Mouse (Mus musculus): ENCODE data around the gene Gga3. TPM values are rescaled to one million over a fixed set of nuclear protein-coding genes. Genes with fewer than 3 reads are reported as not detected.
A peak's percentile ranks its signal among the peaks of the same experiment; 100 is the strongest.
"Not testable (repeated sequence)": the region's sequence is repeated elsewhere in the genome, so short reads cannot be mapped to it uniquely, and the experiment has no call there.

The Gga3 gene
- 102 and 106 TPM in 2 replicates for polyA plus RNA-seq (2012; rRNA removed)

DNA sequence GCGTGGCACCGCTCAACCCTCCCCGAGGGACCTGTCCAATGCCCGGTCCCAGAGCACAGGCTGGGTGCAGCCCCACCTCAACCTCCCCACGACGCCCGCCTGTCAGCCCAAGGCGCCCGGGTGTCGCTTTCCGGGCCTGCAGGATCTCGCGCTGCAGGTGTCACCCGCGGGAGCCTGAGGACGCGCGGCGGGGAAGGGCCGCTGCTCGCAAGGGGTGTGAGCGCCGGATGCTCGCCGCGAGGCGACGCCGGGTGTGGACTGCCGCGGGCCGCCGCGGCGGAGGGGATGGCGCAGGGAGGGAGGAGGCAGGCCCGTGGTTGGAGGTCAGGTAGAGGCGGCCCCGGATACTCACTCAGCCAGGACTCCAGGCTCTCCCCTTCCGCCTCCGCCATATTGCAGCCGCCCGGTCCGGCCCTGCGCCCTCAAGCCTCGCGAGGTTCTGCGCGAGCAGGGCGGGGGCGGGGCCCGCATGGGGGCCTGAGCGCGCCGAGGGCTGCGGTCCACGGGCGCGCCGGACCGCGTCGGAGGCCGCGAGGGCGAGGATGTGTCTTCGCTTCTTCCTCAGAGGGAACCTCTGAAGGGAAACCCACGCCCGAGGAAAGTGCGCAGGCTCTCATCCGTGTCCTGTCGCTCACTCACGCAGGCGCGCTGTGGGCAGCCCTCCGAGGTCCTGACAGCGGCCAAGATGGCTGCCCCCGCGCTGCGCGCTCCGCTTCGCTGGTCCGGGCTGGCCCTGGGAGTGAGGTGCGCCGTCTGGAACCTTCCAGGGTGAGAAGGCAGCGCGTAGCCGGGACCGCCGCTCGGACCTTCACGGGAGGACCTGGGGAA lies at the start of gene Gga3, which contains the start of gene Mrps7:
TSS of gene Gga3 (minus strand) at position 576 of the 828 bp plus-strand sequence.
TSS of gene Mrps7 (plus strand) at position 450 of the 828 bp plus-strand sequence.
- H3K36me3 ChIP-seq (ENCODE audit: control insufficient read depth, insufficient read depth, low read length): peaks cover 17% of the 10 kb centered on the region

DNA sequence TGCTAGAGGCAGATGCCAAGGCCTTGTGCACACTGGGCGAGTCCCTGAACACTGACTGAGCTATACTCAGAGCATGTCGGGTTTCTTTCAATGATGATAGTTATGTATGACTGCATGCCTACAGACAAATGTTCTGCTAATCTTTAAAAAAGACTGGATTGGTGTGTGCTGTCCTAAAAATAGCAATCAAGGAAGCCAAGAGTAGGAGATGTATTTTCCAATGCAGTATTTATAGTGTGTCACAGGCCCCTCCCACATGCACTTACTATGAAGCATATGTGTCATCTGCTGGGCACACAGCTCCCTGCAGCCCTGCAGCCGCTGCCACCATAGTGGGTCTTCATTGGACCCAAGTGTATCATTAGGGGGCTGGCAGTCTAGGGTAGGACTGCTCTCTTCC lies 49.3 kb upstream of the Gga3 start:
- Histone ChIP-seq H3K27ac (ENCODE audit: control insufficient read depth, insufficient read depth, low read length) (no peak overlapping the region), H3K4me1 (replicated peaks; ENCODE audit: control insufficient read depth, insufficient read depth, low read length) (no peaks in the 10 kb centered on the region), H3K36me3 (ENCODE audit: control insufficient read depth, insufficient read depth, low read length) (peaks cover 26% of the 10 kb centered on the region), H3K4me3 (ENCODE audit: control insufficient read depth, insufficient read depth, low read length) (no peak overlapping the region), H3K27me3 (ENCODE audit: control insufficient read depth, insufficient read depth, low read length) (no peaks in the 10 kb centered on the region)
- TF ChIP-seq CTCF (IDR thresholded peaks at IDR 0.05; ENCODE audit: borderline replicate concordance, control insufficient read depth, extremely low read depth, insufficient read depth, low read length, poor library complexity): no peak
- TF ChIP-seq POLR2A (IDR thresholded peaks at IDR 0.05; ENCODE audit: control insufficient read depth, extremely low read depth, insufficient read depth, low read length, poor library complexity): no peak
- no peak for DNase-seq
- WGBS: 93% methylated on average over 3 of the region's 3 CpGs

More for the DNA sequence above, at the start of gene Gga3, which contains the start of gene Mrps7:
- no peaks in the 10 kb centered on the region for H3K27me3 ChIP-seq (ENCODE audit: control insufficient read depth, insufficient read depth, low read length)
- WGBS: under 1% methylated on average over 92 of the region's 93 CpGs
- H3K4me3 ChIP-seq (ENCODE audit: control insufficient read depth, insufficient read depth, low read length): peak within 1 kb of the TSS; percentile 62
- TF ChIP-seq CTCF (IDR thresholded peaks at IDR 0.05; ENCODE audit: borderline replicate concordance, control insufficient read depth, extremely low read depth, insufficient read depth, low read length, poor library complexity): peak; percentile 4; the same call in 1 of the 2 replicates
- TF ChIP-seq POLR2A (IDR thresholded peaks at IDR 0.05; ENCODE audit: control insufficient read depth, extremely low read depth, insufficient read depth, low read length, poor library complexity): peak; percentile 64; the same call in 1 of the 2 replicates
- peak; percentile 91 for DNase-seq
- H3K4me1 ChIP-seq (replicated peaks; ENCODE audit: control insufficient read depth, insufficient read depth, low read length): peaks cover 21% of the 10 kb centered on the region
- peak within 1 kb of the TSS; percentile 61 for H3K27ac ChIP-seq (ENCODE audit: control insufficient read depth, insufficient read depth, low read length)

DNA sequence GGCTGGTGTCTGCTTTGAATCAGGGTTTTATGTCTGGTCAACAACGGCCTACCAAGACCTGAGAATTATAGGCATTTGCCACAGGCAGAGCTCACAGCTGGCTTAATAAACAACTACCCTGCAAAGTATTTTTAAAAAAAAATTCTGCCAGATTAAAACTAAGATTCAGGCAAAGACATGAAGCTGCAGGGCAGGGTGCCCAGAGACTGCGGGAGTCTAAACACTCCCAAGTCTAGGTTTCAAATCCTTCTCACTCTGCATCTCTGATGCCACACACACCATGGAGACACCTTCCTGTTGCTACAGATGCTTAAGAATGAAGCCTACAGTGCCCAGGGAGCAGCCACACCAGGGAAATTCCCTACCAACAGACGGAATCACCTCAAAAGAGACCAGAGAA lies 47.8 kb upstream of the Gga3 start:
- TF ChIP-seq CTCF (IDR thresholded peaks at IDR 0.05; ENCODE audit: borderline replicate concordance, control insufficient read depth, extremely low read depth, insufficient read depth, low read length, poor library complexity): no peak
- TF ChIP-seq POLR2A (IDR thresholded peaks at IDR 0.05; ENCODE audit: control insufficient read depth, extremely low read depth, insufficient read depth, low read length, poor library complexity): no peak
- 97% methylated on average over 3 of the region's 3 CpGs for WGBS
- no peak overlapping the region for H3K27ac ChIP-seq (ENCODE audit: control insufficient read depth, insufficient read depth, low read length)
- H3K36me3 ChIP-seq (ENCODE audit: control insufficient read depth, insufficient read depth, low read length): peaks cover 26% of the 10 kb centered on the region
- H3K27me3 ChIP-seq (ENCODE audit: control insufficient read depth, insufficient read depth, low read length): no peaks in the 10 kb centered on the region
- DNase-seq: no peak
- peaks cover 2% of the 10 kb centered on the region for H3K4me1 ChIP-seq (replicated peaks; ENCODE audit: control insufficient read depth, insufficient read depth, low read length)
- no peak overlapping the region for H3K4me3 ChIP-seq (ENCODE audit: control insufficient read depth, insufficient read depth, low read length)

DNA sequence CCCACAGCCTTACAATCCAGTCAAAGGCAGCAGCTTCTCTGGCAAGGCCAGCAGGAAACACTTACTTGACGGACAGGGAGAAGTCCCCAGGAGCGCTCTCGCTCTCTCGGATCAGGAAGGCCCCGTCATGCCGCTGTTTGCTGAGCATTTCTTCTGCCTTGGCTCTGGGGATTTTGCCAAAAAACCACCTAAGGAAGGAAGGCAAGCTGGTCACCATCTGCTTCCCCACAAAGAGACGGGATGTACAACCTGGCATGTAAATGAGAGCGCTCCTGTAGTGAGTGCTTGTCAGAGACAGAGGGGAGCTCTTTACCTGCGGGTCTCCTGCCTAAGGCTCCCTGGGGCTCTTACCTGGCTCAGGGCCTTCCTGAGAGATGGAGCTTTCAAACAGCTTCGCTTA lies 45.9 kb upstream of the Gga3 start:
- peaks cover 7% of the 10 kb centered on the region for H3K4me1 ChIP-seq (replicated peaks; ENCODE audit: control insufficient read depth, insufficient read depth, low read length)
- no peak for DNase-seq
- WGBS: 93% methylated on average over 10 of the region's 10 CpGs
- TF ChIP-seq CTCF (IDR thresholded peaks at IDR 0.05; ENCODE audit: borderline replicate concordance, control insufficient read depth, extremely low read depth, insufficient read depth, low read length, poor library complexity) (no peak), POLR2A (IDR thresholded peaks at IDR 0.05; ENCODE audit: control insufficient read depth, extremely low read depth, insufficient read depth, low read length, poor library complexity) (no peak)
- H3K36me3 ChIP-seq (ENCODE audit: control insufficient read depth, insufficient read depth, low read length): peaks cover 24% of the 10 kb centered on the region
- no peak overlapping the region for H3K4me3 ChIP-seq (ENCODE audit: control insufficient read depth, insufficient read depth, low read length)
- H3K27me3 ChIP-seq (ENCODE audit: control insufficient read depth, insufficient read depth, low read length): no peaks in the 10 kb centered on the region
- no peak overlapping the region for H3K27ac ChIP-seq (ENCODE audit: control insufficient read depth, insufficient read depth, low read length)

DNA sequence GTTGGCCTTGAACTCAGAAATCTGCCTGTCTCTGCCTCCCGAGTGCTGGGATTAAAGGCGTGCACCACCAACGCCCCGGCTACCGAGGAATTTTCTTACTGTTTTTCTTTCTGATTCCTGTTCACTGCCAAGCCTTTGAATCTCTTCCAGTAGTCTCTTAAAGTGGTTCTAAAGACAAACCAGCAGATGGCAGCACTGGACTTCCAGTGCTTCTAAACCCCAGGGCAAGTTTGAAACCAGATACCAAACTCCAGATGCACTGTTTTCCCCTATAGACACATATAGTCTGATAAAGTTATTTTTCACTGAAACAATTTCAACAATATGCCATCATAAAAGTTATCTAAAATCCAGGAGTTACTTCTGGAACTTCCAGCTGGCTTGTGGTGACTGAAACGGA lies 43.6 kb upstream of the Gga3 start:
- no peak overlapping the region for H3K27ac ChIP-seq (ENCODE audit: control insufficient read depth, insufficient read depth, low read length)
- peaks cover 15% of the 10 kb centered on the region; the same call in 1 of the 2 replicates for H3K36me3 ChIP-seq (ENCODE audit: control insufficient read depth, insufficient read depth, low read length)
- H3K4me1 ChIP-seq (replicated peaks; ENCODE audit: control insufficient read depth, insufficient read depth, low read length): peaks cover 20% of the 10 kb centered on the region
- WGBS: 64% methylated on average over 6 of the region's 6 CpGs
- no peaks in the 10 kb centered on the region for H3K27me3 ChIP-seq (ENCODE audit: control insufficient read depth, insufficient read depth, low read length)
- peak; percentile 59 for DNase-seq
- TF ChIP-seq POLR2A (IDR thresholded peaks at IDR 0.05; ENCODE audit: control insufficient read depth, extremely low read depth, insufficient read depth, low read length, poor library complexity) (no peak), CTCF (IDR thresholded peaks at IDR 0.05; ENCODE audit: borderline replicate concordance, control insufficient read depth, extremely low read depth, insufficient read depth, low read length, poor library complexity) (no peak)
- H3K4me3 ChIP-seq (ENCODE audit: control insufficient read depth, insufficient read depth, low read length): no peak overlapping the region

DNA sequence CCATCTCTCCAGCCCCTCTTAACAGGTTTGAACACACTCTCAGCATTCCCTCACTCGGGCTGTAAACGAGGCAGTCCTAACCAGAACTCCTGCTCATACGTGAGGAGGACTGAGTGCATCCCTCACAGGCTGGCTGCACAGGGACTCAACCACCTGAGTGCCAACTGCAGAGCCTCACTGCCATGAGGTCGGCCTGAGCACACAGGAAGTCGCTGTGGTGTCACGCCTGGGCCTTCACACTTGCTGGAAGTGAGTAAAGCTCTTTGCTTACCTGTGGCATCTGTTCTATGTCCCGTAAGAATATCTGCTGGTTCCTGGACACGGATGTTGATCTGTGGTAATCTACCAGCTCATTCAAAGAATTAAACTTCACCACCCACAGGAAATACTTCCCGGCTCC lies 42.6 kb upstream of the Gga3 start:
- DNase-seq: peak; percentile 25
- peaks cover 15% of the 10 kb centered on the region; the same call in 1 of the 2 replicates for H3K36me3 ChIP-seq (ENCODE audit: control insufficient read depth, insufficient read depth, low read length)
- WGBS: 62% methylated on average over 9 of the region's 9 CpGs
- no peaks in the 10 kb centered on the region for H3K27me3 ChIP-seq (ENCODE audit: control insufficient read depth, insufficient read depth, low read length)
- H3K4me3 ChIP-seq (ENCODE audit: control insufficient read depth, insufficient read depth, low read length): no peak overlapping the region
- H3K27ac ChIP-seq (ENCODE audit: control insufficient read depth, insufficient read depth, low read length): no peak overlapping the region
- H3K4me1 ChIP-seq (replicated peaks; ENCODE audit: control insufficient read depth, insufficient read depth, low read length): peaks cover 28% of the 10 kb centered on the region
- no peak for TF ChIP-seq POLR2A (IDR thresholded peaks at IDR 0.05; ENCODE audit: control insufficient read depth, extremely low read depth, insufficient read depth, low read length, poor library complexity)
- no peak for TF ChIP-seq CTCF (IDR thresholded peaks at IDR 0.05; ENCODE audit: borderline replicate concordance, control insufficient read depth, extremely low read depth, insufficient read depth, low read length, poor library complexity)

DNA sequence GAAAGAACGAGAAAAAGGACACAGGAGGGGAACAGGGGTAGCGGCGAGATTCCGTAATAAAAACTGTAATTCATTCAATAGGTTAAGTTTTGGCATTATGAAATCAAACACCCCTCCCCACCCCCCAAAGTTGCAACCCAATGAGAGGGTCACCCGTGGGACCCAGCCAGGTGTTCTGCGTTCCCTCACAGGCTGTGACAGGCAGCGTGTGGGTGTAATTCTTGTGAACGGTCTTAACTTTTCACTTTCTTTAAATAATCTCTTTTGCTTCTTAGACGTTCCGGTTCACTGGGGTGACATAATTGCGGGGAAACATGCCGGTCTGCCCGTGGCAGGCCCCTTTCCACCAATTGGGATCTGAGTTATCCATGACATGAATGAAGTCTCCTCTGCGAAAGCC lies 41.6 kb upstream of the Gga3 start:
- DNase-seq; H3K27me3 ChIP-seq (ENCODE audit: control insufficient read depth, insufficient read depth, low read length); H3K4me3 ChIP-seq (ENCODE audit: control insufficient read depth, insufficient read depth, low read length); H3K27ac ChIP-seq (ENCODE audit: control insufficient read depth, insufficient read depth, low read length): not testable (repeated sequence)
- H3K4me1 ChIP-seq (replicated peaks; ENCODE audit: control insufficient read depth, insufficient read depth, low read length): peaks cover 37% of the 10 kb centered on the region
- peaks cover 15% of the 10 kb centered on the region; the same call in 1 of the 2 replicates for H3K36me3 ChIP-seq (ENCODE audit: control insufficient read depth, insufficient read depth, low read length)
- WGBS: 91% methylated on average over 14 of the region's 14 CpGs

Measured in thymus, adult 2 months (tissue).